Mouse (Mus musculus) monocyte, adult 5-6 weeks (primary cell): ENCODE measurements at regions not wholly inside any gene's neighbourhood (a gene's known extent, or its start where the extent isn't known, plus 50 kb on each side); places are given as distances from the start of the nearest gene placed in this dataset.

Source experiments
- ATAC-seq: fragments of 153-309, 156-312 bp; replicated peaks from 2 replicates; pipeline ENCODE4 v1.8.0; 2017; ENCODE audit warnings: mild to moderate bottlenecking; ENCODE audit not compliant: low TSS enrichment, insufficient number of reproducible peaks, severe bottlenecking, poor library complexity, low FRiP score

DNA sequence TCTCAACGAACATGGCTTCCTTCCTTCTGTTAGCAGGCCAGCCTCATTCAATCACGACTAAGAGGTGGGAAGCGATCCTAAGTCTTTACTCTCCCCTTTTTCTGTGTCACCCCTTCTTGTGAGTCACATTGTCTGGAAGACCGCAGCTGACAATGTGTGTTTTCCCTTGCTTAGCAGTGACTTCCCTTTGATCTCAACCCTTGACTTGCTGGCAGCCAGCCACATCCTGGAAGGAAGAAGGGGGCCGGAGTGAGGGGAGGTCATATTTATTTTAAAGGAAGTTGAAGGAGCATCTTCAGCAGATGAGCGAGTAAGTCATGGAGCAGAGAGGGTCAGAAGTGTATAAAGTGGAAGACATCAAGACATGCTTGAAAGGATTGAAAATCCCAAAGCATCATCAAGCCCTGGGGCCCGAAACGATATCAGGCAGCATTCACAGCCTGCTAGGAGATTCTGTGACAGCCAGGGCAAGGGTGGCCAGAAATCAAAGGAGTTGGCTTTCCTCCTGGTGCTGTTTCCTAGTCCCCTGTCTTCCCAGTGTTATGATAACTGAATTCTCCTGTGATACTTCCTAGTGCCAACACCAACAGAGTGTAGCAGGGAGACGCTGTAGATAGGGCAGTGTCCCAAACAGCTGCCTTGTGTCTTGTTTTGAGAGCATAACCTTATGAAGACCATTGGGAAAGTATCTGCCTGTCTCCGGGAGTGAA, 245.9 kb downstream of the Ankrd16 start:
- no peak for ATAC-seq

DNA sequence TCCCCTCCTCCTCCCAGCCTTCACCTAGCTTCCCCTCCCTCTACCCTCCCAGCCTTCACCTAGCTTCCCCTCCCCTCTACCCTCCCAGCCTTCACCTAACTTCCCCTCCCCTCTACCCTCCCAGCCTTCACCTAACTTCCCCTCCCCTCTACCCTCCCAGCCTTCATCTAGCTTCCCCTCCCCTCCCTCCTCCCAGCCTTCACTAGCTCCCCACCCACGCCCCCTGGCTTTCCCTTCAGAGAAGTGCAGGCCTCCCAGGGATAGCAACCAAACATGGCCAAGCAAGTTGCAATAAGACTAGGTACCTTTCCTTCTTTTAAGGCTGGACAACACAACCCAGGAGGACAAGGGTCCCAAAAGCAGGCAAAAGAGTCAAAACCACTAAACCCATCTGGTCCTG, 248.5 kb downstream of the Ankrd16 start:
- no peak for ATAC-seq

DNA sequence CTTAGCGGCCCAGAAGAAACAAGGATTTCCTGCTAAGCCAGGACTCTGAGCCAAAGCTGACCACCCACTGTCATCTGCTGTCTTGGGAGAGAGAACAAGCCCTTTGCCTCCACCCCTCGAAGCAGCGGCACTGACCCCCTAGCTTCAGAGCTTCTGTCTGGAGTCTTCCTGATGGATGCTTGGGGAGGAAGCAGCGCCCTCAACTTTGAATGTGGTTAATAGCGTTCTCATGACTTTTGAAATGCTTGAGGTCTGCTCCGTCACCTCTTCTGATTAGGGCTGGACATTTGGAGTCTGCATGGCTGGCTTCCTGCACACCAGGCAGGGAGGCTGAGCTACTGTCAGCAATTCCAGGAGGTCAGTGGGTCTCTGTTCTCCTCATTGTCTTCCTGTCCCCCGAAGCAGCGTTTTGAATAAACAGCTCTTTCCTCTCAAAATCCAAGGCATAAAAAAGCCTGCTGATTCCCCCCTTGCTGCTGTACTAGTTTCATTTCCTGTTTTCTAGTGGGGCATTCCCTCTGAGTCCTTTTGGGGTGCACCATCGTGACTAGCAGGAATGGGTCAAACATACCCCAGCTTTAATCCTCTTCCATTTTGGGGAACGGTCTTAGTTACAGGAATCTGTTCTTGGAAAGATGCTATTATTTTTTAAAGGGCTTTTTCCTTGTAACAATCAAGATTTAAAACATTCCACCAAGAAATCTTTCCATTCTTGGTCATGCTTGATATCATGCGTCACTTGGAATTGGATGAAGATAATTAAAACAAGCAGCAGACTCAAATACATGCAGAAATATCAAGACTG, 256.0 kb downstream of the Ankrd16 start:
- no peak for ATAC-seq

DNA sequence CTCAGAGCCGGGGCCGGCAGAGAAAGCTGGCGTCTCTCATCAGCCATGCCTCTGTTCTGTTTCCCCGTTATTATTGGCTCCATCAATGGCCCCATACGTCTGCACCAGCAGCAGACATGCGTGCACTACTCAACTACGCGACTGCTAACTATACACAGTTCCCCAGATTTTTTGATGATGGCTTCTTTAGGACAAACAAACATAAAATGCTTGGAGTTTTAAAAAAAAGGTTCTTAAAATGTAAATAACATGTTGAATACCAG, 256.6 kb downstream of the Ankrd16 start:
- no peak for ATAC-seq

DNA sequence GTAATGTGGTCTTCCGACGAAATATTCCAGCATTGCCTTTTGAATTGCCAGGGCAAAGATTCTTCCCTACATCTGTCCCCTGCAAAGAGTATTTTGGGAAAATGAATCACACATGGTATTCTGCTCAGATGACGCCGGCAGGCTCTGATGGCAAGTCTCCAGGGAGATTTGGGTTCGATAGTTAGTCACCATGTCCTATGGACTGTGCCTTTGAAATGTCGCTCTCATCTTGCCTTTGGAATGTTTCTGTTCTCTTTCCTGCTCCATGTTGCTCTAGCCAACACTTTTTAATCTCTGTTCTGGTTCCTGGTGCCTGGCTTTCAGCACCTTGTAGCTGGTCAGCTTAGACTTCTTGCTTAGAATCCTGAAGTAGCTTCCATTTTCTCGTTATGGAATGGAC, 252.3 kb downstream of the Itga8 start:
- ATAC-seq, result no peak

DNA sequence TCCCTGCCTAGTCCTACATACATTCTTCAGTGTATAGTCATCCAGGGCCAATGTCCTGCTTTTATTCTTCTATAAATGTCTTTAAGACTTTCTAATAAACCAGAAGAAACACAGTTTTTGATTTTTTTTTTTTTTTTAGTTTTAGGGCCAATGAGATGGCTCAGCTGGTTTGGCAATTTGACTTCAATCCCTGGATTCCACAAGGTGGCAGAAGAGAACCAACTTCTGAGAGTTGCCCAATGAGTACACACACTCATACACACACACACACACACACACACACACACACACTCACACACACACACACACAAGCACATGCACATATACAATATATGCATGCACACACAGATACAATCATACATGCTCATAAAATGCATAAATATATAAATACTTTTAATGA, 251.8 kb downstream of the Itga8 start:
- no peak for ATAC-seq

DNA sequence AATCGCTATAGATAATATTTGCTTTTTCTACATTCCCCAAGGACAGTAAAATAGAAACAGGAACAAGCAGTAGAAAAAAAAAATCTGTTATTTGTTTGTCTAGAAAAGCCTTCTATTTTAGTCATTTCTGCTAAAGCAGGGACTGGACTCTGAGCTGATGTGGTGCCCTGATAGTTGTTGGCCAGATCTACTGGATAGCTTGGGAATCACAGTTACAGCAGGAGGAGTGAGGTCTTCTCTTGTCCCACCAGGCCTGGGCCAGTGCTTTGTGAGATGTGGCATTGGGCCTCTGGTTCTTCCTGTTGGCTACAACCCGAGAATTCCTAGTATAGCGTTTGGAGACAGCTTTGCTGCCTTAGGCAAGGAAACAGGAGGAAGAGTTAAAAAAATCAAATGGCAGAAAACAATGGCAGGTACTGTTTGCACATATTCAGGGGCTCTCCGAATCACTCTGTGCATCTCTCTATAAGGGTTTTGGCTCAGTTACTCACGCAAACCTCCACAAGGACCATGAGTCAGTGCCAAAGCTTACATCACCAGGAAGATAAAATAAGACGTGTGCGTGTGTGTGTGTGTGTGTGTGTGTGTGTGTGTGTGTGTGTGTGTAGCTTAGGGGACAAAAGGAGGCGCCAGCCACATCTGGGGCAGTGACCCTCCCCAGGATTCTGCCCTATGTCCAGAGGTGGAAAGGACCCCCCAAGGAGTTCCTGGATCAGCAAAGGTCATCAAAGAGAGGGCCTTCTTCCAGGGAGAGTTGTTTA, 248.1 kb downstream of the Itga8 start:
- ATAC-seq, result no peak

DNA sequence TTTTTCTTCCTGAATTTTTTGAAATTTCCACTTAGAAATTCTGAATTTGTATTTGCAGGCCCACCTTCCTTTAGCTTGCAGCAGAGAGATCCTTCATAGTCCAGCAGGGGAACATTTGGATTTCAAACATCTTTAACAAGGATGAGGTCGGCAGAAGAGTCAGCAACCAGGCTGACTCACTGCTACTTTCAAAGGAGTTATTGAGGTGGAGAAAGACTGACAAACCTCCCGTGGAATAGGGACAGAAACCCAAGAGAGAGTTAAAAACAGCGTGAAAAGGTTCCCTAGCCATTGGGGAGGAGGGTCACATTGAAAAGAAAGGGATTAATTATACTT, 247.6 kb downstream of the Itga8 start:
- no peak for ATAC-seq
